Mouse (Mus musculus) kidney, adult 9 months (tissue): Measurements from ENCODE around the gene Col6a5.
"Not testable (repeated sequence)": the region's sequence is repeated elsewhere in the genome, so short reads cannot be mapped to it uniquely, and the experiment has no call there.

Experiments
- DNase-seq: peaks from one replicate; pipeline ENCODE4 v3.0.0; 2022

The Col6a5 gene

DNA sequence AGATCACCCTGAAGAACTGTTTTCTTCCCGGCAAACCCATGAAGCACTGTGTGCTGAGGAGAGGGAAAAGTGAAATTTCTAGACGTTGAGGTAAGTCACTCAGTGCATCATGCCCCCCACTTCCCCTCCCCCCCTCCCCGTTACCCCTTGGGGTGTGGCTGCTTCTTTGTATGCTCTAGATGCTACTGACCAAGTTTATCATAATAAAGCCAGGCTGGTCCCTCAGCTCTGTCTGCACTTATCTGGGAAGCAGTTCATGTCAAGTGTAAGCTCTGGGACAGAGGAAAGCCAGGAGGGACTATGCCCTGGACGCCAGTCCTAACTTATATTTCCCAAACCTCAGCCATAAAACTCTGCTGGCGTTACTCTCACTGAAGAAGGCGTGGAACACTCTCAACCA, 53.0 kb downstream of the Col6a5 start:
- no peak for DNase-seq

DNA sequence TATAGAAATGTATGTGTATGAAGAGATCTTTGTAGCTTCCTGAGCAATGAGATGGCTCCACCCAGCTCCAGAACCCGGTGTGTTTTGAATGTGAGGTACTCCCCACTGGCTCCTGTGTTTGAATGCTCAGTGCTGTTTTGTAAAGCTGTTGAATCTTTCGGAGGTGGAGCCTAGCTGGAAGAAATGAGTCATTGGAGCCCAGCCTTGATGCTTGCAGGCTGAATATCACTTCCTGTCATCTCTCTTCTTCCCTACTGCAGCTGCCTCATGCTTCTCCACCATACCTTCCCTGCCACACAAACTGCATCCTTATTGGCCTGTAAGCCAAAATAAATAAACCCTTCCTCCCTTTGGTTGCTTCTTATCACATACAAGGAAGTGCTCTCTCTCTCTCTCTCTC, 72.9 kb downstream of the Col6a5 start:
- no peak for DNase-seq

DNA sequence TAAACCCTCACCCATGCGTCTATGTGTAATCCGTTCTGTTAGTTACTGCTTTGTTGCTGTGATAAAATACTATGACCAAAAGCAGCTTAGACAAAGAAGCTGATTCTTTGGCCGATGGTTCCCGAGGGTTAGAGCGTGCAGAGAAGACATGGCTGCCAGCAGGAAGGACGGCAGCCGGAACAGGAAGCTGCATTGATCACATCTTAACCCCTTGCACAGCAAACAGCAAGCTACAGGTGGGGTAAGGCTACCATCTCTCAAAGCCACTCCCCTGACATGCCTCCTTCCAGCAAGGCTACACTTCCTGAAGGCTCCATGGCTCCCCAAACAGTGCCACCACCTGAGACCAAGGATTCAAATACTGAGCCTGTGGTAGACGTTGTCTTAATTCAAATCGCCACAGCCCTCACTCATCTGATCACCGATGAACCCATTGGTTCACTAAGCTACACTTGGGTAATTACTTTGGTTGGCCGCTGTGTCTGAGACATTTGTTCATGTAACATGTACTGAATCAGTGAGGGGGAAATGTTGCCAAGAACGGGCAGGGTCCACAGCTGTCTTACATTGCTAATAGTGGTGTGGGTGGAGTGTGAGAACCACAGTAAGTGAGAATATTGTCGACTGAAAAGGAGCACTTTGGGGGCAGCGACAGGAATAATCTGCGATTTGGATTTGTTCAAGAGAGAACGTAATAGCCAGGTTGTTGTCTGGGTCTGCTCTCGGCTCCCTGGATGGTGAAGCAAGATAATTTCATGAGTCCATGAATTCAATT, 75.6 kb downstream of the Col6a5 start:
- no peak for DNase-seq

DNA sequence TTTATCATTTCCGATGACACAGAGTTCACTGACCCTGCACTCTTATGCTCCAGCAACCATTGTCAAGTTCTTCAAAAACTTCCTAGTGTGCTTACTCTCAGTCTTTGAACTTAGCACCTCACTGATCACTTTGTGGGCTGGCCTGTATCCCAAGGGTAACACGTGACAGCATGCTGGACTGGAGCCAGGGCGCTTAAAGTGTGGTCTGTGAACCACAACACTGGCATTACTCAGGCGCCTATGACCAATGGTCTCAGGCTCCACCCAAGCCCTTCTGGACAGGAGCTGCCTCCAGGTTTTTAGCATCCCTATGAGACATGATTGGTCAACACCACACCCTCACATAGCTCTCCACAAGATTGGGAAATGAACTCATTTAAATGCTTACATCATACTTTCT, 79.7 kb downstream of the Col6a5 start:
- DNase-seq, result peak; percentile 92

DNA sequence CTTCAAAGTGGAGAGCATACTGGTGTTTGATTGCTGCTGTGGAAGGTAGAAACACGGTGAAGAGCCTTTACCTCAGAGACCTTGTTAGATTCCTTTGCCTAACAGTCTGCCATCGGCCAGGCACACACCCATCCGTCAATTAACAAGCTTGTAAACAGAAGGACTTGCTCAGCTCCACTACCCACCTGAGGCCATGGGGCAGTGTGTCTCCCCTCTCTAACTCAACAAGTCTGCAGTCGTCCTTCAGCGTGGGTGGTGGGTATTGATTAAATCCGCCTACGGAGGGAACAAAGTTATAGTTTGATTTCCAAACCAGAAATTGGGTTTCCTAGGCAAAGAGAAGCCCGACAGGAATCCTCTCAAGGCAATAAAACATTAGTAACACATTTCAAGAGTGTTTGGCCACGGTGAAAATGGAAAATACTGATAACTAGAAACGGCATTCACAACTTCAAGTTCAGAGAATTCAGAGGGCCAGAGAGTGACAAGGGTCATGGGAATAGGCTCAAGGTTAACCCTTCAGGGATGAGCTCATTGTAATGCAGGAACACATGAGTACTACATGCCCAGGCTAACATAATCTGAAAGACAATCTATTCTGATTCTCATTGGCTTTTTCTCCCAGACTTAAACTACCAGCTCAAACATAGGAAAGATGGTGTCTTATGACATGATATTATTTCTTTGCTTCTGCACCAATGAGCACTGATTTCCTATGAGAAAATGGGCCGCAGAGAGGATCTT, 81.9 kb downstream of the Col6a5 start:
- no peak for DNase-seq

DNA sequence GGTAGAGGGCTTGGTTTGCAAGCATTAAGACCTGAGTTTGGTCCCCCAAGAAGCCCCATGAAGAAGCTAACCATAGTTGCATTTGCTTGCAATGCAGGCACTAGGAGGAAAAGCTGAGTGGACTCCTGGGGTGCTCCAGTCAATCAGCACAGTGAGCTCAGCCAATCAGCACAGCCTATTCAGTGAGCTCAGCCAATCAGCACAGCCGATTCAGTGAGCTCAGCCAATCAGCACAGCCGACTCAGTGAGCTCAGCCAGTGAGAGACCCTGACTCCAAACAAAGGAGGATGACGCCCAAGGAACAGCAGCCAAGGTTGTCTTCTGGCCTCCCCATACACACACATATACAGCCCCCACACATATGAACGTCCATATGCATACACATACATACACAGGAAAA, 84.3 kb downstream of the Col6a5 start:
- no peak for DNase-seq

DNA sequence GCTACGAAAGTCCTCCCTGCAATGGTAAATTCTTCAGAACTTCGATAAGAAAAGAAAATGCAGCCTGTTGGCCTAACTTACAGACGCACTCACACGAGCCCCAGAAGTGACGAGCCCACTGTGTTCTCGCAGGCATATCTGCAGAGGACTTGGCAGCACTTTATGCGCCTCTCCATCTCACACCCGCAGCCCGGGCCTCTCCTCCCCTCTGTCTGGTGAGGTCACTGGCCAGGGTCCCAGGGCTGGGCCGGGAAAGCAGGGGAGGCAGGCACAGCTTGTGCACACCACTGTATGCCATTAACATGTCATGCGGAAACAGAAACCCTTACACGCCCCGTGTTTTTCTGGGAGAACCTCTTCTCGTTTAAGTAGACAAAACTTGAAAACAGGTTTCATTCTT, 88.8 kb downstream of the Col6a5 start:
- DNase-seq, result no peak

DNA sequence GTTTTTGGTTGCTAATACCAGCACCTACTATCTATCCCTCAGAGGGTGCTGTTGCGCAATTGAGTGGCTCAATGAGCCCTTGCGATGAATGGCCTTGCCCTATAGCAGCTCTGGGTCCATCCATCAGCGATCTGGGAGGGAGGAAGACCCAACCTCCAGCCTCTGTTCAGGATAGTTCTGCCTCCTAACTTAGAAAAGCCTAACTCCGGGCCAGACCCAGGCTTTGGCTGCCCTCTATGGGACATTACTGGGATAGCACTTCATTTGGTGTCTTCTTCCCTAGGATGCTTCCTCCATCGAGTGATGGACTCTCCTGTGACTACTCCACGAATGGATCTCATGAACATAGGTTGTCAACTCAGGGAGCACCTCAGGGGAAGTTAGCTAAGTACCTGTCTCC, 102.7 kb downstream of the Col6a5 start:
- DNase-seq, result peak; percentile 64

DNA sequence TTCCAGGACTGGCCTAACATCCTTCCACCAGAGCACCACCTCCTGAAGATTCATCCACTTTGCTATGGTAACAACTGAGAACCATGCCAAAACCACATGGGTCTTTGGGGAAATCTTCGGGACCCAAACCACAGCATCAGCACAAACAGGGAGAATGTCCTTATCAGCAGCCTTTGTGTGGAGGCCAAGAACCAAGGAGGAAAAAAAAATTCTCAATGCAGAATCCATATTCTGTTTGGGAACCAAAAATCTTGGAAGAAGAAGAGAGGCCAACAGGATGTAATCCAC, 107.7 kb downstream of the Col6a5 start:
- no peak for DNase-seq

DNA sequence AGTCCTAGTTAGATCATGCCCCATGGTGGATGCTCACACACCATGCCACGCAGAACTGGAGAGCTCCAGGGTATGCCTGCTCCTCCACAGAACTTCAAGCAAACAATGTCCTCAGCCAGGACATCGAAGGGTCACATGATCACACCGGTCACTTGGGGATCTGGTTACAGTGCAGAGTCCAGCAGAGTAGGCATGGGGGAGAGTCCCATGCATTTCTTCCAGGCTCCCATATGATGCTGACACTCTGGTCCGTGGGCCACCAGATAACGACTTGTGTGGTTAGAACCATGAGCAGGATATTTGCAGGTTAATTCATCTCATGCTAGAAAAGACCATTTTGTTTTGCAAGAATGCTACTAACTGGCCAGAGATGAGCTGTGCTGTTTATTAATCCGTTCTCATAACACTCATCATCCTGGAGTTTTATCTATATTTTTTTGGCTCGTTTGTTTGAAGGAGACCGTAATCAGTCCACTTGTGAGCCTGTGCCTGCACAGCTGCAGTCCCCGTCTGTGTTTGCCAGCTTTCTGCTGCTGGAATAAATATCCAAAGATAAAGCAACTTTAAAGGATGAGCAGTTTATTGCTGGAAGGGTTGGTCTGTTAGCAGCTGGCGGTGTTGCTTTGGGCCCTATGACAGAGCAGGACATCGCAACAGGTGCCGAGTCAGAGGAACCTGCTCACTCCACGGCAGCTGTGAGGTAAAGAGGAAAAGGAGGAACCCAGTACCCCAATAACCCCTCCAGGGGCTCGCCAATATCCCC, 108.2 kb downstream of the Col6a5 start:
- no peak for DNase-seq

DNA sequence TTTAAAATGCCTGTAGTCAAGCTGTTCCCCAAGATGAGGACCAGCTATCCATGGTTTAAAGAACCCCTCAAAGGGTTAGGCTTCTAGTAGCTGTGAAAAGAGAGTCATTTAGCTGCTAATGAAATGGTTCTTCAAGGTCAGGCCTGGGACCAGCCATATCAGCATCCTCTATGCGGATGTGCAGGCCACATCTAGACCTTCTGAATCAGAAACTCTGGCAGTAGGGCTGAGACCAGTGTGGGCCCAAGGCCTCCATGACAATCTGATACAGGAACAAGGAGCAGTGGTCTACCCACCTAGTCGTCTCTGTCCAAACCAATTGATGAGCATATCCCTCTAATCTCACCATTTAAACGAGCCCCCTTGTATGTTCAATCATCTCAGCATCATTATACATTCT, 109.4 kb downstream of the Col6a5 start:
- DNase-seq, result no peak

DNA sequence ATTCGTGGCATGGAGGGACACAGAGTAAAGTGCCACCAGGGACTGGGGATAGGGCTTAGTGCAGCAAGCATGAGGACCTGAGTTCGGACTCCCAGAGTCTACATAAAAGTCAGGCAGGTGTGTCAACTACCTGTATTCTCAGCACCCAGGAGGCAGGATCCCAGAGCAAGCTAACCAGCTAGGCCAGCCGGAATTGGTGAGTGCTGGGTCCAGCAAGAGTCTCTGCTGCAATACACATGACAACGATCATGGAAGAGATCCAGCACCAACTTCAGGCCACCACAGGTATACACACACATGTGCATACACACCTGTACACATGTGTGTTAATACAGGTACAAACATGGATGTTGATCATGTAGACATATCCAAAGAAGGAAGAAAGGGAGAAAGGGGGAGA, 112.0 kb downstream of the Col6a5 start:
- no peak for DNase-seq

DNA sequence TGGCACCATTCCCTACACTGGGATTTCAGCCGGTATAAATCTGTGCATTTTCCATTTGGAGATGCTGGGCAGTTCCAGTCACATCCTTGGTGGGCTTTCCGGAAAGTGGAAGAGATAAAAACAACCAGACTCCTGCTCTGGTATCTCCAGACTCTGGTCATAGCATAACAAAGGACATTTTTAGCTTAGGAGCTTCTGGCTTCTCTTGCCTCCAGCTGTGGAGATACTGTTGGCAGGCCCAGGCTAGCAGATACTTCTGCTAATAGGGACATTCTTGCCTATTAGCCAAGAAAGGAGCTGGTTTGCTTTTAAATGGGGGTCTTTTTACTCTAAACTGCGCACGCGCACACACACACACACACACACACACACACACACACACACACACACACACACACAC, 113.2 kb downstream of the Col6a5 start:
- DNase-seq, result no peak

DNA sequence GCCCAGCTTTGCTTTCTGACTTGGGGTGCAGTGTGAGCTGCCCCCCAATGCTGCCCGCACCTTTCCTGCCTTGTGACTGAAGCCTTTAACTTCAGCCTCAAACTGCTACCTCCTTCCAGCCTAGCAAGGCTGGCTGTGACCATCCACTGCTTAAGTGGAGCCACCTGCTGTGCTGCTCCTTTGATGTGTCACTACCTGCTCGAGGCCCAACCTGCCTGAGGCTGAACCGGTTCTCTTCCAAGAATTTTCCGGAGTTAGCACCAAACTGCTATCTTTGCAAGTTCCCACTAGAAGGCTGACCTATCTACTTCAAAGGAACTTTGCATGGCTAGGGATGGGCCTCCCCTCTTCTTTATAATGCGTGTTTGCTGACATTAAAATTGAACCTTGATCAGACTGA, 119.1 kb downstream of the Col6a5 start:
- not testable (repeated sequence) for DNase-seq

DNA sequence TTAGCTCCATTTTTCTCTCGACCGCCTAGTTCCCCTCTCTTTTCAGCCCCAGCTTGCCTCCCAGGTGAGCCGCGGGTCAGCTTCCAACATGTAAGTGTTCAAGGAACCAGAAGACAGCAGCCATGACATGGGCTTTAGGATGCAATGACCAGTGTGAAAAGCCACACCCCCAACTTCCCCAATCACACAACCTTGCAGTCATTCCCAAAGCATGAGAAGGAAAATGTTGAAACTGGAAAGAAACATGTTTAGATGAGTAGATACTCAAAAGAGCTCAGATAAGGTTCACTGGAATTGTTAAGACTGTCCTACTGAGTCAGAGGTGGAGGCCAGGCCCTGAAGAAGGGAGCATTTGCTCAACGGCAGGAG, 121.3 kb downstream of the Col6a5 start:
- no peak for DNase-seq

DNA sequence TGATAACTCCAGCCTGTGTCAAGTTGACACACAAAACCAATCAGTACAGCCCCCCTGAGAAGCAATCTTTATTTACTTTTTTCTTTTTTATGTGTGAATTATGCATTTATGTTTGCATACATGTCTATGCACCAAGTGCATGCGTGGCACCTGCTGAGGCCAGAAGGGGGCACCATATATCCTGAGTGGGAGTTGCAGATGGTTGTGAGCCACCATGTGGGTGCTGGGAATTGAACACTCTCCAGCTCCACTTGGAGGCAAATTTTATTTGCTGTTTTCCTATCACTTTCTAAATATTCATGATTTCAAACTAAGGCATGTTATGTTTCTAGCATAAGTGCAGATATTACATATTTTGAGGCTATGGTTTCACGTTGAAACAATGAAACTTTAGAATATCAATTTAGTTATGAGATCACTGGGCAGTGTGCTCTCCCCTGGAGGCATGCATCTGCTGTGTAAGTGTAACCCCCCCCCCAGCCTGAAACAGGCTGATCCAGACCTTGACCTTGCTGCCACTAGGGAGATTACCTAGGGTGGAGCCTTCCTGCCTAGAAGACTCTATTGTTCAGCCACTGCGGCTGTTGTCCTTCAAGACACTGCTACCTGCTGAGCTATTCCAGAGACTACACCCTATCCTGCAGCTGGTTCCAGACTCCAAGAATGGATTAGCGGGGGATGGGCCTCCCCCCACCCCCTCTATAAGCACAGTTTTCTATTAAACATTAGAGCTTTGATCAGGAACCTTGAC, 121.9 kb downstream of the Col6a5 start:
- DNase-seq, result no peak

DNA sequence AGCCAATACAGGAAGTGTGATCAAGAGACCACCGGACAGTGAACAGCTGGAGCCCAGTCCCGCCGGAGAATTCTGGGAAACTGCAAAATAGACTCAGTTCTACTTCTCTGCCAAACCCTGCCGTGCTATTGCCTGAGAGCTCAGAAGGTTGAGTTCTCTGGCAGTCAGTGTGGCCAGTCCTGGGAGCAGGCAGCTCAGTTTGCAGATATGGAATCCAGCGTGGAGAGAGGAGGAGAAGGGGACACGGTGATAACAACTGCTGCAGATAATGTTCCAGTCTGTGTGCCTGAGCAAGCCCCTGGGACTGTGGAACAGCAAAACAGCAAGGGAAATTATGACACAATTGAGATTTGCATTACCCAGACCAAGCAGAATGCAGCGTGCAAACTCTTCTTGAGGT, 124.9 kb downstream of the Col6a5 start:
- no peak for DNase-seq

DNA sequence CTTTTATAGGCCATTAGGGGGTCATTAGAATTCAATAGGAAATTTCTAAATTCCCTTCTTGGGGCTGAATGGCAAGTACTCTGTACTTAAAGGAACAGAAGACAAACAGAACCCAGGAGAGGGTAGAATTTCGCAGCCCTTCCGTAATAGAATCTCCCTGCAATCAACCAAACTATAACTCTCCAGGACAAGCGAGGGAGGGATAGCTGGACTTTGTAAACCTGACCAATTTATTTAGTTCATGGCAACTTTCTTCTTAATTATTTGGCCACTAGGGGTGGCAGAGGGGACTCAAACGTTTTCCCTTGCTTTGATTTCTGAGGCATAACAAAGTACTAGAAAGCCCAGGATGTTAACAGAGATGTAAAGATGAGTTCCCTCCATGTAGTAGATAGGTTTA, 125.6 kb downstream of the Col6a5 start:
- DNase-seq, result peak; percentile 21

DNA sequence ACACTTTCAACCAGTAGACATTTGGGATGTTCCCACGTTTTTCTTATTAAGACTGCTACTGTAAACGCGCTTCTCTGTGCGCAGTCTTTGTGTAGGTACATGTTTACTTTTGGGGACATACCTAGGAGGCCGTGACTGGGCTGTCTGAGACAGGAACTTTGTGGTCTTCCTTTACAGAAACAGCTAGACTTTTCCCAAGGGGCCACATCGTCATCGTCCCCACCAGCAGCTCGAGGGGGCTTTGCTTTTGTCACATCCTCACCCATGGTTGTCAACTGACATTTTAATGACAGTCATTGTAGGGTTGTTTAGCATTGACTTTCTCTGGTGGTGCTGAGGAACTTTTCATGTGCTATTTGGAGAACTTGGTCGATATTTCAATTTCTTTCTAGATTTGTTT, 129.2 kb downstream of the Col6a5 start:
- no peak for DNase-seq

DNA sequence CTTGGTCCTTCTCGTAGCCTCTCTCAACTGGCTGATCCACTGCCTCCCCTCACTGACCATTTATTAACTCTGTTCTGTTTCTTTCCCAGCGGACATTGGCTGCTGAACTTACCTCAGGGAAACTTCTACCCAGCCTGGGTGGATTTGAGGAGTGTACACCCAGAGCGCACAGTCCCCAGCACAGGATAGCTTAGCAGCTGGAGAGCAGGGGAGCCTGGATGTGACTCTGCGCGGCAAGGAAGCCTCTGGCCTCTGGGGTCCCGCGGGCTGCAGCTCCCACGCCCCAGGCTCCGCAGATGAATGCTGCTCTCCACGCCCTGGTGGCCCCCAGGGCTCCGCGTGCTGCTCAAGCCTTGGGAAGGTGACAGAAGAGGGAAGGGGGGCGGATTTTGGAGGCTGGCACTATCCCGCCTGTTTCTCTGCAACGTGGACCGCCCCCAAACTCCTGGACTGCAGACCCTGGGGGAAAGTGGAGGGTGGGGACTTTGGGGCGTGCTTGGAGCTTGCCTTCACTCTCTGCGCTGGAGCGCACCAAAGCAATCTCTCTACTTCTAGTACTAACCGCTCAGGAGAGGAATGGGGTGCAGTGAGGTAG, 132.6 kb downstream of the Col6a5 start, which contains the start of gene Col6a6:
Gene Col6a6 (minus strand): TSS at position 370 of the 595 bp plus-strand sequence.
- DNase-seq, result peak; percentile 27

DNA sequence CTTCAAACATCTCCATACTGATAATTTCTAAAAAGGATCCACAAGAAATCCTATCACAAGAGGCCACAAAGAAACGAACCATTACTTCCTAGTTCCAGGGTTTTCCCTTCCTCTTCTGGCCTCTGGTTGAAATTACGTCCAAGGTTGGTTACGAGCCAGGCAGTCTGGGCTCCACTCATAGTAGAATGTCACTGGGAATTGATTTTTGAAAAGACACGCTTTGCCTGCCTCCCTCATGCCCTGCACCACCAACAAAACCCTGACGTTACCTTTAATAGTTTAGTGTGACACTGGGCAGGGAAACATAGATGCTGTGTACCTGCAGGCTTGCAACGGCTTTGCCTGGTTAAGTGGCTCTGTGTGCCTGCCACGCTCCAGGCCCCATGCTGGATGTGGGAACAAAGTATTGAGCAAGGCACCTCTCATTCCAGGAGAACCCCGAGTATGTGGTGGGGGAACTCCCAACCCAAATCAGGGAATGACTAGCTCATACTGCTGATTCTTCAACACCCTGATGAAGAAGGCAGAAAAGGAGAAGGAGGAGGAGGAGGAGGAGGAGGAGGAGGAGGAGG, 133.3 kb downstream of the Col6a5 start:
- no peak for DNase-seq

DNA sequence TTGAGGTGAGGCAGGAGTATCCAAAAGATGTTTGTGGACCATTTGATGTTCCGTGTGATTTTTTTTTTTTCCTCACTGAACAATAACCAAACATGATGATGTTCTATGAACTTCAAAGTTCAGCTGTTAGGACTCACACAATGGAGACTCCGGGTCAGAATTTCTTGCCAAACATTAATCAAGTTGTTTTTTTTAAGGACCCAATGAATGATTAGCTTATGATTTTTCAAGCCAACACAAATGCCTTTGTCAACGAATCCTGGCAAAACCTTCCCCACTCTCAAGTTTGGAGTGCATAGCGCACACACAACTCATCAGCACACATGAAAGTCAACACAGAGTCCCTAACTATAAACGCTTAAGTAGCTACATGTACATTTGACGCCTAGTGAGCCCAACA, 139.7 kb downstream of the Col6a5 start:
- DNase-seq, result peak; percentile 78
